Mouse (Mus musculus) embryonic facial prominence, embryonic 11.5 days (tissue): ENCODE data around the gene Limch1. TPM values are rescaled to one million over a fixed set of nuclear protein-coding genes. Genes with fewer than 3 reads are reported as not detected.
A peak's percentile ranks its signal among the peaks of the same experiment; 100 is the strongest.

Experiments used
- ATAC-seq: fragments of 200-750 bp; cut with Nextera tagmentation; replicated peaks from 2 replicates; pipeline ENCODE4 v1.8.0; 2017; ENCODE audit warnings: low read depth; ENCODE audit not compliant: insufficient number of reproducible peaks, low FRiP score, low TSS enrichment
- DNase-seq: peaks from one replicate; pipeline ENCODE4 v3.0.0-alpha.2; 2015; ENCODE audit warnings: low spot score
- H3K27ac ChIP-seq: fragments of 300-500 bp; sonication (generic); replicated peaks from 2 replicates; pipeline ENCODE4 v1.5.1; 2014; ENCODE audit warnings: mild to moderate bottlenecking, low read depth, low read length, control low read depth
- H3K27me3 ChIP-seq: fragments of 300-500 bp; sonication (generic); 2 replicates; pipeline ENCODE4 v1.6.1; 2014; ENCODE audit warnings: mild to moderate bottlenecking, low read length, moderate library complexity, mixed read lengths; ENCODE audit not compliant: control insufficient read depth, insufficient read depth
- H3K36me3 ChIP-seq: fragments of 300-500 bp; sonication (generic); replicated peaks from 2 replicates; pipeline ENCODE4 v1.6.1; 2014; ENCODE audit warnings: low read depth, mild to moderate bottlenecking, low read length, moderate library complexity, mixed read lengths; ENCODE audit not compliant: control insufficient read depth, insufficient read depth
- H3K4me1 ChIP-seq: fragments of 300-500 bp; sonication (generic); 2 replicates; pipeline ENCODE4 v1.6.1; 2014; ENCODE audit warnings: low read length, mixed read lengths; ENCODE audit not compliant: control insufficient read depth, insufficient read depth
- H3K4me2 ChIP-seq: fragments of 300-500 bp; sonication (generic); 2 replicates; pipeline ENCODE4 v1.6.1; 2014; ENCODE audit warnings: low read depth, mild to moderate bottlenecking, control low read depth, low read length, moderate library complexity
- H3K4me3 ChIP-seq: fragments of 300-500 bp; sonication (generic); 2 replicates; pipeline ENCODE4 v1.5.1; 2014; ENCODE audit warnings: low read depth, low read length, control low read depth
- H3K9ac ChIP-seq: fragments of 300-500 bp; sonication (generic); replicated peaks from 2 replicates; pipeline ENCODE4 v1.6.1; 2014; ENCODE audit warnings: mild to moderate bottlenecking, control low read depth, low read length
- H3K9me3 ChIP-seq: fragments of 300-500 bp; sonication (generic); replicated peaks from 2 replicates; pipeline ENCODE4 v1.6.1; 2016; ENCODE audit warnings: mild to moderate bottlenecking, low read length, inconsistent platforms, mixed read lengths; ENCODE audit not compliant: control insufficient read depth
- WGBS: fragments of 180-500 bp; shearing (Covaris S2); extraction: QIAGEN DNeasy Blood & Tissue Kit; methylation state at CpG from one replicate; pipeline ENCODE4 v1.1.7; 2014; 5-methylcytosine and 5-hydroxymethylcytosine counted together
- polyA plus RNA-seq: library from polyadenylated mRNA; unstranded; fragments of >200 nt; fragmentation: Nextera tagmentation; extraction: Ambion mirVana; gene quantifications from 2 replicates; pipeline ENCODE4 v1.2.1, GENCODE M21; 2014

Limch1 gene
- polyA plus RNA-seq, 1 experiment from 2014 or later, result 69.3 TPM

DNA sequence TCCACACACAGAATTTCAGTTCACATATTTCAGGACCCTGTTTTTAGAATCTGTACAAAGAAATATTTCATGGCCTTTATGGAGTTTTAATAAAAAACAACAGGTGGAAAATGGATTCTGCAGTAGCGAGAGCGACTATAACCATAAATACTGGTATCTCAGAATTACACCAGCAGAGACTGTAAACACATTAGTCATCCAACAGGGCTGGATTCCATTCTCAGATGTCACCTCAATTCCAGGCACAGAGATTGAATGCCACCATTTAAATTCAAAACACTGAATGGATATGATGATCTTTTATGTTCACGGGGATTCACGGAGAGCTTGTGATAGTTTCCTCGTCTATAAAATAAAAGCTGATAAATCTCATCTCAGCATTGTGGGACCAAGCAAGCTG lies 152.0 kb downstream of the Limch1 start:
- Histone ChIP-seq H3K27ac (no peak overlapping the region), H3K36me3 (no peaks in the 10 kb centered on the region), H3K27me3 (no peaks in the 10 kb centered on the region), H3K9me3 (no peaks in the 10 kb centered on the region), H3K9ac (no peak overlapping the region), H3K4me1 (no peaks in the 10 kb centered on the region), H3K4me3 (no peak overlapping the region), H3K4me2 (no peak overlapping the region)
- 92% methylated on average over 5 of the region's 5 CpGs for WGBS
- no peak for DNase-seq
- no peak for ATAC-seq

DNA sequence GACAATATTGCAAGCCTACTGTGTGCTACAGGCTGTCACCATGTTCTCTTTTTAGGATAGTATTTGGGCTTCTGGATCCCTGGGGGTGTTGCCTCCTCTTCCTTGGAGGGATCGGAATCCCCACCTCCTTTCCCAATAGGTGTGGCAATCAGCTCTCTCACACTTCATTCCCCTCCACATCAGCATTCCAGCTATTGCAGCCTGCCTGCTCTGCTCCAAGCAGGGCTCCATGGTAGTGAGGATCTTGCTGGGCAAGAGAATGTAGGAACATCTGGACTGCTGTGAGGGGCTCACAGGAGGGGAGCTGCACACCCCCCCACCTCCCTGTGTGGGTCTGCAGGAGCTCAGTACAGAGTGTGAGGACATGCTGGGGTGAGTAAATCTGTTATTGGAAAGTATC lies 152.6 kb downstream of the Limch1 start:
- DNase-seq (no peak), ATAC-seq (no peak)
- Histone ChIP-seq H3K4me3 (no peak overlapping the region), H3K36me3 (no peaks in the 10 kb centered on the region), H3K9ac (no peak overlapping the region), H3K27ac (no peak overlapping the region), H3K9me3 (no peaks in the 10 kb centered on the region), H3K4me2 (no peak overlapping the region), H3K27me3 (no peaks in the 10 kb centered on the region), H3K4me1 (no peaks in the 10 kb centered on the region)
- 72% methylated on average over 1 of the region's 1 CpGs for WGBS

DNA sequence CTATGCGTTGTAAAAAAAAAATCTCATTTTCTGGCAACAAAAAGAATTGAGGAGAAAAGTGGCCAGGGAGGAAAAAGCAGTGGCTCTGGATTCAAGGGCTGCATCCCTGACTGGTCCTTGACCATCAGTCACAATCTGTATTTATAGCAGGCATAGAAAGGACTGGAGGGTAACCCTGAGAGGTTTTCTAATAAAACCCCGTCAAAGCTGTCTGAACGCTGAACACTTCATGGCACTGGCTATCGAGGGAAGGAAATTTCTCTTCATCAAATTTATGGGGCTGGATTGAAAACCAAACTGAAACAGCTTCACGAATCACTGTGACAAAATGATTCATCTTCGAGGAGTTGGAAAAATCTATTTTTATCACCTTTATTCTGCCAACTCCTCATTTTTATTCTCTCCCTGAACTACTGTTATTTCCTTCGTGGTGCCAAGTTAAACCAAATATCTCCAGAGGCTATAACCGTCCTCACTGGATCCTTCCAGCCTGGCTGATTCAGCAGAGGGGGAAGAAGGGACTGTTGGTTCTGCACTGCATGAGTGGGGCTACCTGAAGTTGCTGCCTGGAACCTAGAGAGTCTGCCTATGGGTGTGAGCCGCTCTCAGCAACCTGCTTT lies 153.3 kb downstream of the Limch1 start:
- Histone ChIP-seq H3K9me3 (no peaks in the 10 kb centered on the region), H3K36me3 (no peaks in the 10 kb centered on the region), H3K4me3 (no peak overlapping the region), H3K9ac (no peak overlapping the region), H3K4me1 (no peaks in the 10 kb centered on the region), H3K4me2 (no peak overlapping the region), H3K27ac (no peak overlapping the region), H3K27me3 (no peaks in the 10 kb centered on the region)
- DNase-seq, result no peak
- WGBS, result 80% methylated on average over 9 of the region's 9 CpGs
- ATAC-seq, result no peak

DNA sequence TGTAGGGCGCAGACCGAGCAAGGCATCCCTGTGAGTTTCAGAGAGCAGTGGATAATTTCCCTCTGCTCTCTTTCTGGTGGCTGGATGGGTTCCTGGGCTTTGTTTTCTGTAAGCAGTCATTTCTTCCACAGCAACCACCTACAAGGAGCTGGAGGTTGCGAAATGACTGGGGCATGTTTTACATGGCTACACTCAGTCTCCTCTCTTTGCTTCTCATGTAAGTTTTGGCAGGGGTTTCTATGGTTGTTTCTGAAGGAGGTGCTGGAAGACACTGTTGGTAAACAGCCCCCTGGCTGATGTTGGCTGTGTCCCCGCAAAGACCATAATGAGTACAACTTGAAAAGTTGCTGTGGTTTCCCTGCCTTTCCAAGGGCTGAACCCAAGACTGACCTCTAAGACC lies 155.5 kb downstream of the Limch1 start:
- H3K4me2 ChIP-seq, result no peak overlapping the region
- no peaks in the 10 kb centered on the region for H3K36me3 ChIP-seq
- no peaks in the 10 kb centered on the region for H3K4me1 ChIP-seq
- H3K9me3 ChIP-seq, result no peaks in the 10 kb centered on the region
- no peaks in the 10 kb centered on the region for H3K27me3 ChIP-seq
- 87% methylated on average over 4 of the region's 4 CpGs for WGBS
- no peak overlapping the region for H3K9ac ChIP-seq
- no peak overlapping the region for H3K4me3 ChIP-seq
- DNase-seq, result no peak
- H3K27ac ChIP-seq, result no peak overlapping the region
- no peak for ATAC-seq

DNA sequence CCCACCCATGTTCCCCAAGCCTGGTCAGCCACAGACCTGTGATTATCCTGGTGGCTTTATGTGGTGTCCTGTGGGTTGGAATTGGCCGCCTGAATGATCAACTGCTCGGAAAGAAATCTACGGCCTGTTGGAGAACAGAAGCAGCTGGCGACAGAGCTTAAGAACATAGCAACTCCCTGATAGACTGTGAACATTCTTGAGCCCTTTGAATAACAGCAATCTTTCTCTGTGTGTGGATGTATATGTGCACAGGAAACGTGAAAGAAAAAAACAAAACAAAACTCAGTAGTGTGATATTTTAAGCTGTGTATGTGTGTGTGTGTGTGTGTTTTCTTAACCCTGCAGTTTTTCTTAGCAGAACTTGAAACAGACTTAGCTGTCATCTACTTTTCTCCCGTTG lies 159.2 kb downstream of the Limch1 start:
- H3K27ac ChIP-seq, result no peak overlapping the region
- H3K4me2 ChIP-seq, result no peak overlapping the region
- no peaks in the 10 kb centered on the region for H3K4me1 ChIP-seq
- H3K36me3 ChIP-seq, result no peaks in the 10 kb centered on the region
- no peaks in the 10 kb centered on the region for H3K9me3 ChIP-seq
- no peak overlapping the region for H3K4me3 ChIP-seq
- 75% methylated on average over 6 of the region's 6 CpGs for WGBS
- H3K27me3 ChIP-seq, result no peaks in the 10 kb centered on the region
- DNase-seq (no peak), ATAC-seq (no peak)
- H3K9ac ChIP-seq, result no peak overlapping the region

DNA sequence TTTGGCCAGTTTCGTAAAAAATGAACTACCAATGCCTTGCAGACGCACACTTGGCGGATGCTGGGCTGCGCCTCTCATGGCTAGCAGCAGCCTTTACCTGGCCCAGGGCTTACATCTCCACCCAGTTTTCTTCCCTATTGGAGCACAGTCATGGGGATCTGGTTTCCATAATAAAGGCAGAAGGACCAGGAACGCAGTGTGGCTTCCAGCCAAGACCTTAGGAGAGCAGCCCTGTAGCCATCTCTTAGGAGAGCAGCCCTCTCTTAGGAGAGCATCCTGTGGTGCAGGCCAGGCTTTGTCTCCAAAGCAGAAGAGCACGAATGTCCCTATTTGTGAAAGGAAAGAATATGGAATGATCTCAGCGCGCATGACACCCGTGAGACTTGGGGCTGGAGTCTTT lies 163.3 kb downstream of the Limch1 start:
- DNase-seq (no peak), ATAC-seq (no peak)
- no peak overlapping the region for H3K4me3 ChIP-seq
- no peaks in the 10 kb centered on the region for H3K9me3 ChIP-seq
- no peaks in the 10 kb centered on the region for H3K27me3 ChIP-seq
- H3K4me2 ChIP-seq, result no peak overlapping the region
- no peaks in the 10 kb centered on the region for H3K36me3 ChIP-seq
- 88% methylated on average over 9 of the region's 9 CpGs for WGBS
- H3K27ac ChIP-seq, result no peak overlapping the region
- H3K4me1 ChIP-seq, result no peaks in the 10 kb centered on the region
- H3K9ac ChIP-seq, result no peak overlapping the region

DNA sequence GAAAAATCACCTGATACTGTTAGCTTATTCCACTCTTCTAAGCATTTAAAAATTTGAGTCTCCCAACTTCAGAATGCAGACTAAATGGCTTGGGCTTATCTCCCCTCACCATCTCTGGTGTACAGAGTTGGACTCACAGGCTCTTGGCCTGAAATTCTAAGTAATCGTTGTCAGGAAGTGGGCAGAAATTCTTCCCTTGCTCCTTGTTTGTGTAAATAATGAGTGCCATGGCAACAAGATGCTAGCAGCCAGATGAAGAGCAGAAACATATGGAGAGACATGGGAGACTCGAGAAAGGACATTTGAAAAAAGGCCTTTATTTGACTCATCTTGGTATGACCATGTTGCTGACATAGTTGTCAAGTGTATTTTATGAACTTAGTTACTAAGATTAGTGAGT lies 164.3 kb downstream of the Limch1 start:
- Histone ChIP-seq H3K27ac (no peak overlapping the region), H3K4me3 (no peak overlapping the region), H3K36me3 (no peaks in the 10 kb centered on the region), H3K9me3 (no peaks in the 10 kb centered on the region), H3K9ac (no peak overlapping the region), H3K27me3 (no peaks in the 10 kb centered on the region), H3K4me2 (no peak overlapping the region), H3K4me1 (no peaks in the 10 kb centered on the region)
- DNase-seq, result peak; percentile 66
- ATAC-seq, result no peak
- WGBS, result 35% methylated on average over 2 of the region's 2 CpGs

DNA sequence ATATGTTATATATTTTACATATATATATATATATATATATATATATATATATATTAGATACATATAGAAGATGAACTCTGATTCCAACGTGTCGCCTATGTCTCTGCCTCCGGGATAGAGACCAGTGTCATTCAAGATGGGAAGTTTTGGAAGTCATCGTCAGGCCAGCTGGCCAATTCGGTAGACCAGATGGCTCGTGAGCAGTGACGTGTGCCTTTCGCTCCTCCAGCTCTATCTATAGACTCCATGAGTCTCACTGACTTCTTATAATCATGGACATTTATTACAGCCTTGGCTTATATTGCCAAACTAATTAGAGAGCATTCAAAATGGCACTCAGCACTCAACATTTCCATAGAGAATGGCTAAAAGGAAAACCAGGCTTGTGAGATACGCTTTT lies 165.0 kb downstream of the Limch1 start:
- Histone ChIP-seq H3K9ac (no peak overlapping the region), H3K4me2 (no peak overlapping the region), H3K27ac (no peak overlapping the region), H3K27me3 (no peaks in the 10 kb centered on the region), H3K4me1 (no peaks in the 10 kb centered on the region), H3K9me3 (no peaks in the 10 kb centered on the region), H3K4me3 (no peak overlapping the region), H3K36me3 (no peaks in the 10 kb centered on the region)
- no peak for DNase-seq
- ATAC-seq, result no peak
- WGBS, result 93% methylated on average over 9 of the region's 9 CpGs
